Mouse (Mus musculus): ENCODE measurements around the gene Kcnma1. TPM values are rescaled to one million over a fixed set of nuclear protein-coding genes. Genes with fewer than 3 reads are reported as not detected.

The Kcnma1 gene
- polyA plus RNA-seq, 1 experiment from 2014 or later: 2.8 TPM

DNA sequence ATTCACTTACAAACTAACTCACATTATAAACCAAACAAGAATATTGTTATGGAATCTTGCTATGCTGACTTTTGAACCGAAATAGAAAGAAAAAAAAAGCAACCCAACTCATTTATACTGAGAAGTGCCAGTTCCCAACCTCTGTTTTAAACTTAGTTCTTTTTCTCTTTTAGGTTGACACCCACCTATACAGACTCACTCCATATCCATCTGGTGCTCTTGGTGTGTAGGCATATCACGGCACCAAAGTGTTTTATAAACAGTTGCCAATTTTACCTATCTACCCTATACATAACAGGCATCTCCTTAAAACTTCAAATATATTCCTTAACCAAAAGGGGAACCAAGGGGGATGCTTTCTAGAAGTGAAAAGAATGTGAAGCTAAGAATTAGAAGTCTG lies 393.6 kb downstream of the Kcnma1 start:
- ChIA-PET CTCF (interaction anchor here (0.8 kb wide), 1 partner anchor 16 kb away, joined by 3 read pairs; no protein-coding TSS in a partner anchor), POLR2A (interaction anchor here (0.8 kb wide), 1 partner anchor 229 kb away, joined by 6 read pairs; no protein-coding TSS in a partner anchor)
- in situ Hi-C loops (cut with MboI; ENCODE audit: low pct_unique_long_range_greater_than_20kb): no loop called here
- ATAC-seq (no peak), DNase-seq (ENCODE audit: low read depth, low spot score) (no peak)
- H3K27me3 ChIP-seq: no peaks in the 10 kb centered on the region
- TF ChIP-seq CTCF (IDR thresholded peaks at IDR 0.05): no peak

- no peak for DNase-seq (ENCODE audit: low read depth, low spot score)
- in situ Hi-C loops (cut with MboI; ENCODE audit: low pct_unique_long_range_greater_than_20kb): no loop called here
- no peak for TF ChIP-seq CTCF (IDR thresholded peaks at IDR 0.05)
- POLR2A ChIA-PET: interaction anchor here (0.7 kb wide), 1 partner anchor 1442 kb away, joined by 3 read pairs; no protein-coding TSS in a partner anchor
- no peaks in the 10 kb centered on the region for H3K27me3 ChIP-seq
- no peak for ATAC-seq
- CTCF ChIA-PET: no interaction called here
These were observed 395.3 kb downstream of the Kcnma1 start for GRCm38 (mm10) chr14:23618973-23619372.

GRCm38 (mm10) chr14:23618081-23618480 lies 396.2 kb downstream of the Kcnma1 start:
- DNase-seq (ENCODE audit: low read depth, low spot score) (no peak), ATAC-seq (no peak)
- TF ChIP-seq CTCF (IDR thresholded peaks at IDR 0.05): no peak
- in situ Hi-C loops (cut with MboI; ENCODE audit: low pct_unique_long_range_greater_than_20kb): no loop called here
- POLR2A ChIA-PET: no interaction called here
- no peaks in the 10 kb centered on the region for H3K27me3 ChIP-seq
- CTCF ChIA-PET: interaction anchor here (1.3 kb wide), 1 partner anchor 20 kb away, joined by 5 read pairs; no protein-coding TSS in a partner anchor

- H3K27me3 ChIP-seq: no peaks in the 10 kb centered on the region
- DNase-seq (ENCODE audit: low read depth, low spot score) (no peak), ATAC-seq (no peak)
- ChIA-PET CTCF (interaction anchor here (1.1 kb wide), 1 partner anchor 13 kb away, joined by 3 read pairs; no protein-coding TSS in a partner anchor), POLR2A (no interaction called here)
- in situ Hi-C loops (cut with MboI; ENCODE audit: low pct_unique_long_range_greater_than_20kb): no loop called here
- no peak for TF ChIP-seq CTCF (IDR thresholded peaks at IDR 0.05)
These were observed 404.2 kb downstream of the Kcnma1 start for GRCm38 (mm10) chr14:23610054-23610453.

DNA sequence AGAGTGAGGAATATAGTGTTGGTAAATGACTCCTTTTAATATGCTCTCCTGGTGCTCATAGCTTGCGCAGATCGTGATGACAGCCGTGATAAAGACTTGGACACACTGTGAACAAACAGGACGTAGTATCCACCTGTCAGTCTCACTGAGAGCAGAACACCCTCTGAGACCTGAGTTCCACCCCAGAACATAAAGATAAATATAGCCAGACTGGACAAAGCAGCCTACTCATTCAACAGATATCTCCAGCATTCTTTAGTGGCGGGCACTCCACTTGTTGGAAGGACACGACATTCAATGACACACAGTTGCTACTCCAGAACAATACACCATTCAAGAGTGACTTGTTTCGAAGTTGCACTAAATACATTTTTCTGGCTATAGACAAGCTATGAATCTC lies 408.6 kb downstream of the Kcnma1 start:
- no peak for TF ChIP-seq CTCF (IDR thresholded peaks at IDR 0.05)
- POLR2A ChIA-PET: no interaction called here

GRCm38 (mm10) chr14:23602937-23603336 lies 411.4 kb downstream of the Kcnma1 start:
- no peak for DNase-seq (ENCODE audit: low read depth, low spot score)
- ChIA-PET POLR2A (no interaction called here), CTCF (interaction anchor here (1.1 kb wide), 1 partner anchor 20 kb away, joined by 3 read pairs; no protein-coding TSS in a partner anchor)
- peaks cover 7% of the 10 kb centered on the region for H3K27me3 ChIP-seq
- in situ Hi-C loops (cut with MboI; ENCODE audit: low pct_unique_long_range_greater_than_20kb): no loop called here
- no peak for TF ChIP-seq CTCF (IDR thresholded peaks at IDR 0.05)
- no peak for ATAC-seq

More for the DNA sequence above, 408.6 kb downstream of the Kcnma1 start:
- peaks cover 7% of the 10 kb centered on the region for H3K27me3 ChIP-seq
- DNase-seq (ENCODE audit: low read depth, low spot score) (no peak), ATAC-seq (no peak)
- CTCF ChIA-PET: no interaction called here
- in situ Hi-C loops (cut with MboI; ENCODE audit: low pct_unique_long_range_greater_than_20kb): no loop called here

DNA sequence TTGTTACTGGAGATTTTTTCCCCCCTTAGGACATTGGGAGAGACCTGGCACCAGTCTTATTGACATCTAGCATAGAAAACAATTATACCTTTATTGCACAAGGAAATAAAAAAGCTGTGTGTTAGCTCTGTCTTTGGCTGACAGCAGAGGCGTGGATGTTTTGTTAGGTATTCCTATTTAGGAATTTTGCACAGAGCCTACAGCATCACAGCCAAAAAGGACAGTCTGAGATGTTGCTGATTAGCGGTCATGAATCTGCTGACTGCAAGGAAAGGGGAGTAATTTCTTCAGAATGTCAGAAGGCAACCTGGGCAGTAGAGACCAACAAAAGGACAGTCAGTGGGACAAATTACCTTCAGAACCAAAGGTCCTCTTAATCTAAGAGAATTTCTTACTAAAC lies 412.2 kb downstream of the Kcnma1 start:
- POLR2A ChIA-PET: no interaction called here
- peaks cover 7% of the 10 kb centered on the region for H3K27me3 ChIP-seq
- in situ Hi-C loops (cut with MboI; ENCODE audit: low pct_unique_long_range_greater_than_20kb): no loop called here
- CTCF ChIA-PET: interaction anchor here (1.2 kb wide), 1 partner anchor 12 kb away, joined by 3 read pairs; no protein-coding TSS in a partner anchor
- ATAC-seq (no peak), DNase-seq (ENCODE audit: low read depth, low spot score) (no peak)
- TF ChIP-seq CTCF (IDR thresholded peaks at IDR 0.05): no peak

GRCm38 (mm10) chr14:23594629-23595028 lies 419.7 kb downstream of the Kcnma1 start:
- in situ Hi-C loops (cut with MboI; ENCODE audit: low pct_unique_long_range_greater_than_20kb): no loop called here
- no peak for DNase-seq (ENCODE audit: low read depth, low spot score)
- no peak for ATAC-seq
- H3K27me3 ChIP-seq: no peaks in the 10 kb centered on the region
- ChIA-PET CTCF (no interaction called here), POLR2A (no interaction called here)
- TF ChIP-seq CTCF (IDR thresholded peaks at IDR 0.05): no peak

- CTCF ChIA-PET: no interaction called here
- in situ Hi-C loops (cut with MboI; ENCODE audit: low pct_unique_long_range_greater_than_20kb): no loop called here
- ATAC-seq (no peak), DNase-seq (ENCODE audit: low read depth, low spot score) (no peak)
- no peak for TF ChIP-seq CTCF (IDR thresholded peaks at IDR 0.05)
- H3K27me3 ChIP-seq: no peaks in the 10 kb centered on the region
- POLR2A ChIA-PET: no interaction called here
These were observed 421.4 kb downstream of the Kcnma1 start for GRCm38 (mm10) chr14:23592826-23593447.

DNA sequence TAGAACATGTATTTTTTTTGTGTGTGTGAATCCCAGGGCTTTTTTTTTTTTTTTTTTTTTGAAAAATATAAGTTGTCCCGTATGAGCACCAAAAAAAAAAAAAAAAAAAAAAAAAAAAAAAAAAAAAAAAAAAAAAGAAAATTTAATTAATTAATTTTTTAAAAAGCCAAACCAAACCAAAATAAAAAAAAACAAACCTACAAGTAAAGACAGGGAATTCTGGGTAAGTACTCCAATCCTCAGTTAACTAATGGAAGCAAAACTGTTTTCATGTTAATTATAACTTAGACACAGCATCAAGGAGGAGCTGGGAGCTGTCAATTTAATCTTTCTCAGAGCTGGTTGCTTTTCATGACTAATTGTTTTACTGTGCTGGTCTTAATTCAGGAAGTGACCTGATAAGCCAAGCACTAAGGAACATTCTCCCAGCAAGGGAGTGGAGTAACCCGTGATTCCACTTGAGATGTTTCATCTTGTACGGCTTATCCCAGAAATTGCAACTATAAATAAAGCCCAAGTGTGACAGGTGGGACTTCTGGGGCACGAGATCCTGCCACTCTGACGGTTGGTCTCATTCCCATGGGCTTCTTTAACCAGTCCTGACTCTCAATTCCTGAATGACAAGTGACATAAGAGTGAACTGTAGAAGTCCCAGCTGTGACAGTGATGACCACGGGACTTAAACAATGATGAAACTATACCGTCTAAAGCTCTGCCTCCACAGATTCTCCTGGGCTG lies 424.4 kb downstream of the Kcnma1 start:
- ATAC-seq (no peak), DNase-seq (ENCODE audit: low read depth, low spot score) (no peak)
- ChIA-PET POLR2A (interaction anchor here (0.8 kb wide), 1 partner anchor 38 kb away, joined by 4 read pairs; no protein-coding TSS in a partner anchor), CTCF (interaction anchor here (0.9 to 1.1 kb wide), 2 partner anchors 14 to 42 kb away, joined by 3 to 4 read pairs; no protein-coding TSS in a partner anchor)
- in situ Hi-C loops (cut with MboI; ENCODE audit: low pct_unique_long_range_greater_than_20kb): loop anchor here (5.0 kb wide), 2 partner anchors 47 to 202 kb away; no protein-coding TSS in a partner anchor
- TF ChIP-seq CTCF (IDR thresholded peaks at IDR 0.05): no peak
- no peaks in the 10 kb centered on the region for H3K27me3 ChIP-seq

GRCm38 (mm10) chr14:23587451-23587850 lies 426.8 kb downstream of the Kcnma1 start:
- H3K27me3 ChIP-seq: peaks cover 2% of the 10 kb centered on the region
- in situ Hi-C loops (cut with MboI; ENCODE audit: low pct_unique_long_range_greater_than_20kb): loop anchor here (5.0 kb wide), 2 partner anchors 50 to 205 kb away; no protein-coding TSS in a partner anchor
- DNase-seq (ENCODE audit: low read depth, low spot score): no peak
- ChIA-PET POLR2A (interaction anchor here (0.8 to 1.0 kb wide), 2 partner anchors 20 to 26 kb away, joined by 3 to 4 read pairs; no protein-coding TSS in a partner anchor), CTCF (interaction anchor here (1.0 to 1.4 kb wide), 3 partner anchors 49 to 421 kb away, joined by 3 to 4 read pairs (median 3); no protein-coding TSS in a partner anchor)
- ATAC-seq: no peak
- TF ChIP-seq CTCF (IDR thresholded peaks at IDR 0.05): no peak
